Mouse (Mus musculus): ENCODE results near the gene Arid4b. TPM values are rescaled to one million over a fixed set of nuclear protein-coding genes. Genes with fewer than 3 reads are reported as not detected.
"Not testable (repeated sequence)": the region's sequence is repeated elsewhere in the genome, so short reads cannot be mapped to it uniquely, and the experiment has no call there.

Arid4b gene
- total RNA-seq (2014; fragmentation: Nextera tagmentation) (31.2 and 33.7 TPM in 2 replicates), total RNA-seq (2017) (43.3 and 56.4 TPM in 2 replicates)

DNA sequence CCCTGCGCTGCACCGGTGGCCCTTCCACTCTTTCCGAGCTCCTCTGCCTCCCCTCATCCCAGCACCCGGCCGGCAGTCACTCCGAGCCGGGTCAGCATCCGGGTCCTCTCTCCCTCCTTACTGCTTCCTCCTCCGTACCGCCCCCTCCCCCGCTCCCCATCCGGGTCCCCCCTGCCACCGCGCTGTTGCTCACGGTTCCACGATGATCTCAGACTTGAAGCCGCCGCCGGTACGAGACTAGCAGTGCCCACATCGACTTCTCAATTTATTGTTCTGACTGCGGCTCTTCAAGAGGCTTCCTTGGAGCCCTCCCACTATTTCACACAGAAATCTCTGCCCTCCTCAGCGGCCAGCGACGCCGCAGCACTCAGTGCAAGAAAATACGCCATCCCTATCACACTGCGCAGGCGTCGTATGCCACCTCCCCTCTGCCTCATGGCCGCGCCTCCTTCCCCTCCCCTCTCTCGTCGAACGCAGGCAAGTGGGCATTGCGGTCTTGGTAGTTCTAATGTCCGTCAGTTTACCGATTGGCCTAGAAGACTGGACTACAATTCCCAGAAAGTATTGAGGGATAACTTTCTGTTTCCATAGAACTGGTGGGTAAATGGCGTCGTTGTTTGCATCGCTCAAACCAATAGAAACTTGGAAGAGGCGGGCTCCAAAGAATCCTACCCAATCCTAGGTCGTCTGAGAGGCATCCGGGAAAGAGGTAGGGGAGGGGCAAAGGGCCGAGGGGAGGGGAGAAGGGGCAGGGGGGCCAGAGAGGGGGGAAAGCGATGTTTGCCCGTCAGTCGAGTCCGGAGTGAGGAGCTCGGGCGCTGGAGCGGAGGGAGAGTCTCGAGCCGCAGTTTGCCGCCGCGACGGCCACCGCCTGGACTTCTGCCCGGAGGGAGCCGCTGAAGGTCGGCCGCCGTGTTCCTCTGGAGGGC lies at the start of gene Arid4b, which contains the start of gene Ggps1:
Arid4b (plus strand) TSS at position 220 of the 929 bp plus-strand sequence.
Ggps1 (minus strand) TSS at position 476 of the 929 bp plus-strand sequence.
- peak; percentile 94 for ATAC-seq (replicated peaks; ENCODE audit: low FRiP score, low TSS enrichment, poor library complexity, severe bottlenecking)

DNA sequence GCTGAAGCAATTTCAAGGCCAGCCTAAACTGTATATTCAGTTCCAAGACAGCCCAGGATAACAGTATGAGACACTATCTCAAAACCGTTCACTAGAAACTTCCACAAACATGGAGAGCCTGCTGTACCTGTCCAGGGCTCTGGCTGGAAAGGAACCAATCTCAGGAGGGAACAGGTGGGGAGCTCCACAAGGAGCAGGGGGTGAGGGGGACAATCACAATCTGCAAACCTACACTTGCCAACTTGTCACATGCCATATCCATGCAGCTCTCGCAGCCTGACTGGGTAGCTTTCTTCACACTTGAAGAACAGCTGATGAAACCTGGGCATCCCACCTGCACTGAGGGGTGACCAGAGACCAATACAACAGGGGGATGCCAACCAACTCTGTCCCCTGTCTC lies 49.0 kb upstream of the Arid4b start:
- no peak for ATAC-seq (replicated peaks; ENCODE audit: low FRiP score, low TSS enrichment, poor library complexity, severe bottlenecking)

DNA sequence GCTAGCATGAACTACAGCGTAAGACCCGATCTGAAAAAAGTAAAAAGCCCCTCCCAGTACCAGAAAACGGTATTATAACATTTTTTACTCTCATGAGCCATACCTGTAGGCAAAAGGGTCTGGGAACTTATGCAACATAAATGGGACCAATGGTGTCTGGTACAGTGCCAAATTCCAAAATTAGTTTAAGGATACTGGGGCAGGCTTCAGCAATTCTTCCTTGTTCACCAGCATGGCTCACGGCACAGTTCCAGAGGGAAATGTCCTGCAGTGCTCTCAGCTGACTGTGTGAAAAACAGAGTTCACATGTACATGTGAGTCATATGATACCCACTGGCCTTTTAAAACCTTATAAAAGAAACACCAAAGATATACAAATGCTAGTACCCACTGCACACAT lies 48.5 kb upstream of the Arid4b start:
- ATAC-seq (replicated peaks; ENCODE audit: low FRiP score, low TSS enrichment, poor library complexity, severe bottlenecking): no peak

DNA sequence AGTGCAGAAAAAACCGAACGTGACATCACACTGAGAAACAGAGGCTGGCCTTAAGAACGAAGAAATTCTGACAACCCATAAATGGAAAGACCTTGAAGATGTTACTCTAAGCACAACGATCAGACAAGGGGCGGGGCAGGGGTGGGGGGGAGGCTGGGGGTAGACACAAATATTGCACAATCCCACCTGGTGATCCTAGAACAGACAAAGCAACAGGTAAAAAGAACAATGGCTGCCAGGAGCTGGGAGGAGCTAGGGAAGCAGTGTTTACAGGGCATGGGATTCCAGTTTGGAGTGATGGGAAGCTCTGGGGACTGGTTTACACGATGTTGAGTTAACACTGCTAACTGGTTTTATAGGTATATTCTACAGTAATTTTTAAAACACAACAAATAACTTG lies 47.4 kb upstream of the Arid4b start:
- no peak for ATAC-seq (replicated peaks; ENCODE audit: low FRiP score, low TSS enrichment, poor library complexity, severe bottlenecking)

DNA sequence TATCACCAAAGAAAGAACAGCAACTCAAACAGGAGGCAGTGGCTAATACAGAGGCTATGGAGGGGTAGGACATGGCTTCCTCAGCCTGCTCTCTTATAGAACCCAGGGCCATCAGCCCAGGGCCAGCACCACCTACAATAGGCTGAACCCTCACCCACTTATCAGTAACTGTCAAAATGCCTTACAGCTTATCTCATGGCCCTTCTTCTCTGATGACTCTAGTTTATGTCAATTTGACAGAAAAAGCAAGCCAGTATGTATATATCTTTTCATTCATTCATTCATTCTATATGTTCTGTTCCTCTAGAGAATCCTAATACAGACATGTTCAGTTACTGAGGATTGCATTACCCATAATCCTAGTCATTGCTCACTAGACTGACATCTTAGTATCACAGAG lies 44.7 kb upstream of the Arid4b start:
- ATAC-seq (replicated peaks; ENCODE audit: low FRiP score, low TSS enrichment, poor library complexity, severe bottlenecking): peak; percentile 68

DNA sequence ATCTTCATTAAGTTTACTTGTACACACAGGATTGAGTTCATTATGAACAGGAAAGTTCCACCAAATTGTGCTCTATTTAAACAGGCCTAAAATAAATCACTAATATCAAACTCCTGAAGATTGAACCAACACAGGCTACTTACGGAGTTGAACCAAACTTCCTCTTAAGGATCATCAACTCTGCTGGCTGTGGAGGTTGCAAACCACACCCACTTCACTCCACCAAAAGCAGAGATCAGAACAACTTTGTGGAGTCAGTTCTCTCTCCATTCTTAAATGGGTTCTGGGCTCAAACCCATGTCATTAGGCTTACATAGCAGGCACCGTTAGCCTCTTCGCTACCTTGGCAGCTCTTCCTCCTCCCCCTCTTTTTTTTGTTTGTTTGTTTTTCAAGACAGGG lies 44.2 kb upstream of the Arid4b start:
- peak; percentile 15; the same call in 1 of the 2 replicates for ATAC-seq (replicated peaks; ENCODE audit: low FRiP score, low TSS enrichment, poor library complexity, severe bottlenecking)

DNA sequence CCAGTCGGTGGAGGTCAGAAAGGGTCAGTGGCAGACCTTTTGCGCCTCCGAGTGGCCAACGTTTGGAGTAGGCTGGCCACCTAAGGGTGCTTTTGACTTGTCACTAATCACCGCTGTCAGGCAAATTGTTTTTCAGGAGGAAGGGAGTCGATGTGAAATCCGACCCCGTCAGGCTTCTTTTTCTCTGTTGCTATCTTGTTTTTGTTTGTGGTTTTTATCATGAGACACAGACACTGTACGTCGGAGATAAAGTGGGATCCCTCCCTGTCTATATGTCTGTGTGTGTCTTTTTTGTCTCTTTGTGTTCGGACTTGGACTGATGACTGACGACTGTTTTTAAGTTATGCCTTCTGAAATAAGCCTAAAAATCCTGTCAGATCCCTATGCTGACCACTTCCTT lies 41.6 kb upstream of the Arid4b start:
- ATAC-seq (replicated peaks; ENCODE audit: low FRiP score, low TSS enrichment, poor library complexity, severe bottlenecking): 0 out of 2 replicates have a peak, but pooled peaks have one; percentile 56

DNA sequence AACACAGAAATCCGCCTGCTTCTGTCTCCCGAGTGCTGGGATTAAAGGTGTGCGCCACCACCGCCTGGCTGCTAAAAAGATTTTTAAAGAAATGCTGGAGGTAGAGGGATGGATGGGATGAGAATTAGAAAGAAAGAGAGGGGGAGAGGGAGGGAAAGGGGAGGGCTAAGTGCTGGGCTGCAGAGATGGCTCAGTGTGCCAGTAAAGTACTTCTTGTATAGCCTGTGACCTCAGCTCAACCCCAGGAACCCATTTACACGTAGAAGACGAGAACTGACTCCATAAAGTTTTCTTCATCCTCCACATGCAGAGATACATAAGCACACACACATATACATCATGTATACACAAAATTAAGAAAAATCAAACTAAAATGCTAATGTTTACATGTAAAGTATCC lies 37.5 kb upstream of the Arid4b start:
- ATAC-seq (replicated peaks; ENCODE audit: low FRiP score, low TSS enrichment, poor library complexity, severe bottlenecking): no peak

DNA sequence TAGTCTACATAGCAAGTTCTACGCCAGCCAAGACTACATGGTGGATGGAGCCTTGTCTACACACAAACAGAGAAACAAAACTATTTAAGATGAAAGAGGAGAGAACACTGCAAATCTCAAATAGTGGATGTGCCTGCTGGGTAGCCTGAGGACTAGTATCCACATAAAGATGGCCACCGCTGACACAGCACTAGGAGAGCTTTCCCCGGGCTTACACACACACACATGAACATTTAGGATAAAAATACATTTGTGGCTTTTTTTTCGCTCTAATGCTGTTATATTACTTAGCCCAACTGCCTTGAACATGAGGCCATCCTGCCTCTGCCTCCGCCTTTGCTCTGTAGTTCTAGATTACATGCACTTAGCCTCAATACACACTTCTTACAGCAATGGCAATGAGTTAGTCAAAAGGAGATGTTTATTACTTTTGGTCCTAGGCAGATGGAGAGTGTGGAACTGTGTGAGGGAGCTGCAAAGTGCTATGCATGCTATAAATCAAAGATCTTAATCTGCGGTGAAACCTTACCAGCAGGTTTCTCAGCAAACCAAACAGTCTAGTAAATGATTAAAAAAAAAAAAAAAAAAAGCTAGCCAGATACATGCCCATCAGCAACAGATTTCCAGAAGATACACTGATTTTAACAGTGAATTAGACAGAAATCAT lies 36.7 kb upstream of the Arid4b start:
- ATAC-seq (replicated peaks; ENCODE audit: low FRiP score, low TSS enrichment, poor library complexity, severe bottlenecking): peak; percentile 54; the same call in 1 of the 2 replicates

DNA sequence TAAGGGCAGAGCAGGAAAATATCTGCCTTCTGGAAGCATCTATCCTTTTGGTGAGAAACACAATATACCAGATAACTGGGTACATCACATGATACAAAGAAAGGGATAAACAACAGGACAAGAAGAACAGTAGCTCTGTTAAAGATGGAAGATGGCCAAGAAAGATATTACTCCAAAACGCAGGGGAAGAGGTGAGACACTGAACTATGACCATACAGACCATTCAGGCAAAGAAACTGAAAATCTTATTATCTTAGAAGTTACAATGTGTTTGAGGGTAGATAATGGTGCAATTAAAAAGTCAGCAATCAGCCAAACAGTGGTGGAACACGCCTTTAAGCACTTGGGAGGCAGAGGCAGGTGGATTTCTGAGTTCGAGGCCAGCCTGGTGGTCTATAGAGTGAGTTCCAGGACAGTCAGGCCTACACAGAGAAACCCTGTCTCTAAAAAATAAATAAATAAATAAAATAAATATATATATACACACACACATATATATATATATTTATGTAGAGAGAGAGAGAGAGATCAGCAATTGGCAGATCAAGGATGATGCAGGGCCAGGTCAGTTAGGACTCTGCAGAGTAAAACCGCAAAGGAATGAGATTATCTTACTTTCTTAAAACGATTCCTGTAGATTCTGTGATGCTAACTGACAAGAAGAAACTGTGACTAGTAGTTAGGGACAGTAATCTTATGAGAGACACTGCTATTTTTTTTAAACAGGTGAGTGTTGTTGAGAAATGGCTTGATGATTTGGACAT lies 29.5 kb upstream of the Arid4b start:
- peak; percentile 82 for ATAC-seq (replicated peaks; ENCODE audit: low FRiP score, low TSS enrichment, poor library complexity, severe bottlenecking)

DNA sequence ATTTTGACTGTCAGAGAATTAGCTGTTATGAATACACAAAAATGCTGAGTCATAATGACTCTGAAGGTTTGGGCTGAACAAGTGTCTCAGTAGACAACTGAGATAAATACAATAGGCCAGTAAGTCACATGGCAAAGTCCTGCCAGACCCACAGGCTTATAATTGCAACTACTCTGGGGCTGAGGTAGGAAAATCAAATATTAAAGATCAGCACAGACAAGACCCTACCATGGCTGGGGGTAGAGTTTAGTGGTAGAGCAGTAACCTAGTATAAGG lies 29.0 kb upstream of the Arid4b start:
- ATAC-seq (replicated peaks; ENCODE audit: low FRiP score, low TSS enrichment, poor library complexity, severe bottlenecking): peak; percentile 77

DNA sequence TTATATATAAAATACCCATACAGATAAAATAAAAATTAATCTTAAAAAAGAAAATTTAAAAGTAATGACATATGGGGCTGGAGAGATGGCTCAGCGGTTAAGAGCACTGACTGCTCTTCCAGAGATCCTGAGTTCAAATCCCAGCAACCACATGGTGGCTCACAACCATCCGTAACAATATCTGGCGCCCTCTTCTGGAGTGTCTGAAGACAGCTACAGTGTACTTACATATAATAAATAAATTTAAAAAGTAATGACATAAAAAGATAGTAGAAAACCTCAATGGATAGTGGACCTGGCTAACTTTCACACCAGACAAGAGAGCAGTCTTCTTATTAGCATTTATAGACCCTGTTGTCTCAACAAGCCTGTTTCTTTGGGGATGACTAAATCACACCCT lies 27.7 kb upstream of the Arid4b start:
- not testable (repeated sequence) for ATAC-seq (replicated peaks; ENCODE audit: low FRiP score, low TSS enrichment, poor library complexity, severe bottlenecking)

DNA sequence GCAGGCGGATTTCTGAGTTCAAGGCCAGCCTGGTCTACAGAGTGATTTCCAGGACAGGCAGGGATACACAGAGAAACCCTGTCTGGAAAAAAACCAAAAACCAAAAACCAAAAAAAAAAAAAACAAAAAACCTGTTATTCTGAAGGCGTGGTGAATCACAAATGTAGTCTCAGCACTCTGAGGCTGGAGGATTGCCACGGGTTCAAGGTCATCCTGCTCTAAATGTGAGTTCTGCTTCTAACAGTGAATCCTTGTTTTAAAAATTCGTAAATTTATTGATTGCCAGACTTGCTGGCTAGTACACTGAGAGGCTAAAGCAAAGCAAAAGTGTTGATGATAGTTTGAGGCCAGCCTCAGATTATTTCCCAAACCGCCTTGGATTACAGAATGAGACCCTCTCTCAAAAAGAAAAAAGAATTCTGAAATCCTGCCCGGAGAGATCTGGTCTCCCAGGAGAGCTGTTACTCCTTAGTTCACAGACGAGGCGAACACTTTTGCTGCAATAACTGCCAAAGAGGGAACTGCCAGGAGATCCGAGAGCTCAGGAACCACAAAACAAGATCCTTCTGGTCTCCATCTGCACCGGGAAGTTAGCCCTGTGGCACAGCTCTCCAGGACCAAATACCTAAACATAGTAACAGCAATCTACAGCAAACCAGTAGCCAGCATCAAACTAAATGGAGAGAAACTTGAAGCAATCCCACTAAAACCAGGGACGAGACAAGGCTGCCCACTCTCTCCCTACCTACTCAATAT lies 27.0 kb upstream of the Arid4b start:
- no peak for ATAC-seq (replicated peaks; ENCODE audit: low FRiP score, low TSS enrichment, poor library complexity, severe bottlenecking)

DNA sequence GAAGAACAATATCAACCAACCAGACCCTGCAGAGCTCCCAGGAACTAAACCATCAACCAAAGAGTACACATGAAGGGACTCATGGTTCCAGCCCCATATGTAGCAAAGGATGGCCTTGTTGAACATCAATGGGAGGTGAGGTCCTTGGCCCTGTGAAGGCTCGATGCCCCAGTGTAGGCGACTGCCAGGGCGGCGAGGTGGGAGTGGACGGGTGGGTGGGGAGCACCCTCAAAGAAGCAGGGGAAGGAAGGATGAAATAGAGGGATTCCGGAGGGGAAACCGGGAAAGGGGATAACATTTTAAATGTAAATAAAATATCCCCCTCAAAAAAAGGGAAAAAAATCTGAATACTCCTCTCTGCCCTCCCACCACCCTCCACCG lies 24.1 kb upstream of the Arid4b start:
- ATAC-seq (replicated peaks; ENCODE audit: low FRiP score, low TSS enrichment, poor library complexity, severe bottlenecking): no peak

DNA sequence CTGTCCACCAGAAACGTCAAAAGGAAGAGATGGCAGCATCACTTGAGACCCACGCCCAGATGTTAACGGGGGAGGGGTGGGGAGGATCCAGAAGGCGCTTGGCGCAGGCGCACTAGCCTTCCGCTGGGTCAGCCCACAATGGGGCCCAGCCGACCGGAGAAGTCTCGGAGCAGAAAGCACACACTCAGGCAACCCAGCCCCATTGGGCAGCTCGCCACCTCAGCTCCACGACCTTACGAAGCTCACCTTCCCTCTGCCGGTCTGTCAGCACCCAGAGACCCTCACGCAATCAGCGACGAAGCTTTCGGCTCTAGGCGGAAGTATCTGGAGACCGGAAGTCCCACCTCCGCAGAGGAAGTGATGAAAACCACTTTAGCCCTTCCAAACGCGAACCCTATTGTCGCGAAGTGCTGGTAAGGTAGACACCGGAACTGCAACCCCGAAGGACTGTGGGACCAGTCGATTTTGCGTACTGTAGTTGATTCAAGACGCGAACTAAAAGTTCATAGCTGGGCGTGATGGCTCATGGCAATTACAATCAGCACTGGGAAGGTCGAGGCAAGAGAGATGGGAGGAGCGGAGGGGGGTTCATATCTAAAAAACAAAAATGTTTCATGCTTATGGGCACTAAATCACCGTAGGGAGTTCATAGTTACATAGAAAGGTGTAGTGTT lies 23.6 kb upstream of the Arid4b start, which contains the start of gene Tbce:
Tbce (minus strand) TSS at position 347 of the 674 bp plus-strand sequence.
- ATAC-seq (replicated peaks; ENCODE audit: low FRiP score, low TSS enrichment, poor library complexity, severe bottlenecking): peak; percentile 97

DNA sequence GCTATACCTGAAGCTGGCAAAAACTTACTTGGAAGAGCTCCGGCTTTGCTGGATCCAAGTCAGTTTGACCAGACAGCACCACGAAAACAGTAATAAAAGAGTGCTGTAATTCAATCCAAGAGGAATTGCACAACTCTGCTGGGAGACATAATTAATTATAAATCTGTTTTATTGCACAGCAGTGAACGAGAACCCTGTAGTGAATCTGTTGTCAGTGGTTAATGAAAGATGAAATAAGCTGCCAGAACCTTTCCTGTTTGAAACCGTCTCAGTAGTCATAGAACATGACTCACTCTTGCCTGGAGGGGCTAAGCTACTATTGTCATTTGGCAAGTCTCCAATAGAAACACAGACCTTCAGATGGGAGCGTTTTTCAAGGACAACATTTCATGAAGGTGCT lies 22.8 kb upstream of the Arid4b start:
- no peak for ATAC-seq (replicated peaks; ENCODE audit: low FRiP score, low TSS enrichment, poor library complexity, severe bottlenecking)

DNA sequence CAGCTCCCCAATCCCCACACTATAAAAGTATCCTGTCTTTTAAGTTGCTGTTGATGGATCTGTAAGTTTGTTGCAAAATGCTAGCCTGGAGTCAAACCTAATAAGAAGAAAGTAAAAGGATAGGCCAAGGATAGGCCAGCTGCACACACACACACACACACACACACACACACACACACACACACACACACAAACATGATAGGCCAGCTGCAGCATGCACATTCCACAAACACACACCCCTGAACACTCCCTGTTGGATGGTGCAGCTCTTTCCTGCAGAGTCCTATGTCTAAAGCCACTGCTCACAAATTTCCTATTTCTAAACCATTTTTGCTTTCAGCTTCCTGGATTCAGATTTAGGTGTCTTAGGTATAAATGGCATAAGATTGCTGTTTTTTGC lies 19.2 kb upstream of the Arid4b start:
- ATAC-seq (replicated peaks; ENCODE audit: low FRiP score, low TSS enrichment, poor library complexity, severe bottlenecking): no peak

DNA sequence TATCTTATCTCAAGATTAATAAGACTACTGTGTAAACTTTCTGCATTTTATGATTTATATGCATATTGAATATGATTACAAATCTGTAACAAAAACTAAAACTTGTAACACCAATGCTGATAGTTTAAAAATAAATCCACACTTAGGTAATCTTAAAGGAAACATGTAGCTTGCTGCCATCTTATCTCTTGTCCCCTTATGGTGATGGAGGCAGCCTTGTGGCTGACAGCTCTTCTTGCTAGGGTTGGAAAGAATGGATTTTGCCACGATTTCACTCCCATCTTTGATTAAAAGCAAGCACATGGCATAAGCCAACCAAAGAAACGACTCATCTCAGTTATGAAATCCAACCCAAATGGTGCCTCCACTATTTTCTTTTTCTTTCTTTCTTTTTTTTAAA lies 18.5 kb upstream of the Arid4b start:
- ATAC-seq (replicated peaks; ENCODE audit: low FRiP score, low TSS enrichment, poor library complexity, severe bottlenecking): peak; percentile 69

DNA sequence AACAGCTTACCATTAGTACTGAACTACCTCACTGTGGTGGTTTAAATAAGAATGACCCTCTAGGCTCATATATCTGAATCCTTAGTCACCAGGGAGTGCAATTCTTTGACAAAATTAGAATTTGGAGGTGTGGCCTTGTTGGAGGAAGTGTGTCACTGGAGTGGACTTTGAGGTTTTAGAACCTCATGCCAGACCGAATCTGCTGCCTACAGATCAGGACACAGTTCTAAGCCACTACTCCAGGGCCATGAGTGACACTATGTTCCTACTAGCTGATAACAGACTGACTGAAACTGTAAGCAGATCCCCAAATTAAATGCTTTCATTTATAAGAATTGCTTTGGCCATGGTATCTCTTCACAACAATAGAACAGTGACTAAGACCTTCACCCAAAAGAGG lies 13.2 kb upstream of the Arid4b start:
- no peak for ATAC-seq (replicated peaks; ENCODE audit: low FRiP score, low TSS enrichment, poor library complexity, severe bottlenecking)

All from megakaryocyte-erythroid progenitor cell, adult 5-6 weeks (primary cell).